9 mouse cellular contexts compared by ENCODE assay signal in the genomic region with DNA sequence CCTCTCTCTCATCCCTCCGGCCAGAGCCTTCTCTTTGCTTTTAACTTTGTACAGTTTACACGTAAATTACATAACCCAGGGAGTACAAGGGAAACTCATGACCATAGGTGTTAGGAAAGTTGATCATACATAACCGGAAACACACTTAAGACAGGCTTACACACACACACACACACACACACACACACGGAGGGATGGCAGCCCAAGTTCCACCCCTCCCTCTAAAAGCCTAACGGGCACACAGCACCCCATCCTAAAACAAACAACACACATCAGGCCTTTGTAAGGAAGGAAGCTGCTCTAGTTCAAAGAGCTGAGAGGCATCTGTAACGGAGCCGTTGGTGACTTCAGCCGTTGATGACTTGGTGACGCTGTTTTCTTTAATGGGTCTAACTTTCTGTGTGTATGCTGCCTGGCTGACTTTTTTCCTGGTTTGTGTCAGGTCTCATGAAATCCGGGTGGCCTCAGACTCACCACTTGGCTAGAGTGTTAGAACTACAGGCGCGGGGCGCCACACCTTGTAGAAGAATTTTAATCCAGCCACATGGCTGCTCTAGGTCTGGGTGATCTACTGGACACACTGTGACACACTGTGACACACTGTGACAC. TPM values are rescaled to one million over a fixed set of nuclear protein-coding genes. Genes with fewer than 3 reads are reported as not detected.
DNase-seq lines count a peak whose midpoint lies in the region; ATAC-seq and TF ChIP-seq lines count a peak whose summit lies in the region.
"Had no signal": no experiment of that assay in that cellular context is flagged by ENCODE, and none has a peak within 500 bp of the region (broad histone marks: within the 10 kb centered on the region; RNA-seq: fewer than 3 reads in every experiment).

No protein-coding gene starts in this region.

- no peaks in the 10 kb centered on the region for H3K27me3 ChIP-seq in heart, embryonic 12.5 days (replicated peaks)
- H3K27me3 ChIP-seq in liver, embryonic 14.5 days (ENCODE audit: control insufficient read depth, insufficient read depth, low read length): no peaks in the 10 kb centered on the region
- H3K27me3 ChIP-seq in small intestine, adult 2 months (ENCODE audit: control insufficient read depth, insufficient read depth, low read length): no peaks in the 10 kb centered on the region

- no peak for TF ChIP-seq EP300 in liver, embryonic 14.5 days (IDR thresholded peaks at IDR 0.05; ENCODE audit: low read depth)

- DNase-seq in heart, postnatal 25 days (ENCODE audit: low spot score): no peak
- no peak for DNase-seq in liver, embryonic 14.5 days (ENCODE audit: low read depth in 3 of 3, low spot score in 3 of 3)
- DNase-seq in cerebellum, postnatal 25 days: no peak
- no peak for DNase-seq in kidney, postnatal 36 days

- H3K9ac ChIP-seq in heart, embryonic 12.5 days: 0 out of 2 replicates have a peak overlapping the region, but pooled peaks have one; percentile 31
- H3K9ac ChIP-seq in liver, embryonic 14.5 days (replicated peaks): no peak overlapping the region

- no peaks in the 10 kb centered on the region for H3K36me3 ChIP-seq in heart, embryonic 12.5 days
- H3K36me3 ChIP-seq in liver, embryonic 14.5 days (replicated peaks; ENCODE audit: control insufficient read depth, insufficient read depth, low read depth): no peaks in the 10 kb centered on the region
- no peaks in the 10 kb centered on the region for H3K36me3 ChIP-seq in small intestine, adult 2 months (ENCODE audit: control insufficient read depth, insufficient read depth, low read length)

- TF ChIP-seq CTCF in bone marrow, adult 2 months (IDR thresholded peaks at IDR 0.05; ENCODE audit: control insufficient read depth, insufficient read depth, low read length): no peak
- no peak for TF ChIP-seq CTCF in liver, embryonic 14.5 days (IDR thresholded peaks at IDR 0.05; ENCODE audit: low read depth)
- TF ChIP-seq CTCF in small intestine, adult 2 months (IDR thresholded peaks at IDR 0.05; ENCODE audit: extremely low read depth, insufficient read length, insufficient replicate concordance, low read depth, low read length): no peak

- no peak overlapping the region for H3K4me3 ChIP-seq in heart, embryonic 12.5 days
- H3K4me3 ChIP-seq in bone marrow, adult 2 months (replicated peaks; ENCODE audit: control insufficient read depth, low read depth, low read length): no peak overlapping the region
- no peak overlapping the region for H3K4me3 ChIP-seq in liver, embryonic 14.5 days (ENCODE audit: insufficient read depth in 1 of 2, low read depth in 2 of 2, low read length in 2 of 2)
- no peak overlapping the region for H3K4me3 ChIP-seq in small intestine, adult 2 months (ENCODE audit: low read depth, low read length)

- ATAC-seq in heart, embryonic 12.5 days (ENCODE audit: insufficient number of reproducible peaks, low FRiP score): peak; percentile 15; the same call in 1 of the 2 replicates
- no peak for ATAC-seq in liver, embryonic 14.5 days (ENCODE audit: insufficient read depth)
- ATAC-seq in erythroblast, adult 5-6 weeks (replicated peaks; ENCODE audit: low FRiP score, poor library complexity, severe bottlenecking): no peak

- 0 out of 2 replicates have a peak overlapping the region, but pooled peaks have one; percentile 18 for H3K4me2 ChIP-seq in heart, embryonic 12.5 days
- no peak overlapping the region for H3K4me2 ChIP-seq in liver, embryonic 14.5 days (ENCODE audit: low read depth)

- WGBS in heart, embryonic 12.5 days: 46% methylated on average over 13 of the region's 13 CpGs
- WGBS in bone marrow, adult 2 months: 26% methylated on average over 13 of the region's 13 CpGs
- 63% methylated on average over 13 of the region's 13 CpGs for WGBS in liver, embryonic 14.5 days (ENCODE audit: insufficient replicate concordance)
- WGBS in small intestine, adult 2 months: 30% methylated on average over 13 of the region's 13 CpGs

- no peaks in the 10 kb centered on the region for H3K9me3 ChIP-seq in heart, embryonic 12.5 days (replicated peaks)
- H3K9me3 ChIP-seq in liver, embryonic 14.5 days (ENCODE audit: control insufficient read depth, low read length): no peaks in the 10 kb centered on the region

- peak overlapping the region; percentile 75 for H3K27ac ChIP-seq in heart, embryonic 12.5 days (ENCODE audit: poor library complexity, severe bottlenecking)
- peak overlapping the region; percentile 45 for H3K27ac ChIP-seq in bone marrow, adult 2 months (ENCODE audit: control insufficient read depth, insufficient read depth, low read depth, low read length, poor library complexity)
- H3K27ac ChIP-seq in liver, embryonic 14.5 days: peak overlapping the region; percentile 6
- H3K27ac ChIP-seq in small intestine, adult 2 months (ENCODE audit: insufficient read depth, low read depth, low read length): 0 out of 2 replicates have a peak overlapping the region, but pooled peaks have one; percentile 13

- peaks cover 47% of the 10 kb centered on the region for H3K4me1 ChIP-seq in heart, embryonic 12.5 days (replicated peaks)
- H3K4me1 ChIP-seq in bone marrow, adult 2 months (ENCODE audit: control insufficient read depth, insufficient read depth, low read length): peaks cover 4% of the 10 kb centered on the region; the same call in 1 of the 2 replicates
- H3K4me1 ChIP-seq in liver, embryonic 14.5 days (replicated peaks; ENCODE audit: control insufficient read depth in 2 of 2, insufficient read depth in 2 of 2, low read length in 1 of 2): peaks cover 0 to 28% of the 10 kb centered on the region in 2 experiments
- H3K4me1 ChIP-seq in small intestine, adult 2 months (ENCODE audit: control insufficient read depth, insufficient read depth, insufficient read length, low read length): no peaks in the 10 kb centered on the region; the same call in 1 of the 2 replicates

- TF ChIP-seq POLR2A in bone marrow, adult 2 months (IDR thresholded peaks at IDR 0.05; ENCODE audit: borderline replicate concordance, control insufficient read depth, low read depth, low read length): no peak
- no peak for TF ChIP-seq POLR2A in small intestine, adult 2 months (IDR thresholded peaks at IDR 0.05; ENCODE audit: low read depth, low read length)

- intact Hi-C loops in heart, postnatal 25 days (cut with DNase I): no loop called here

RNA-seq across cellular contexts. Expression of a gene that starts 44.3 kb away (rescaled TPM):
- polyA plus RNA-seq in heart, embryonic 12.5 days (2016; fragmentation: Nextera tagmentation; extraction: Ambion mirVana): 0.24 and 0.86 TPM in 2 replicates
- total RNA-seq in heart, postnatal 25 days (2021): not detected
- polyA plus RNA-seq in bone marrow, adult 2 months (2011; ENCODE audit: insufficient read depth, insufficient read length, low replicate concordance, missing spikeins): not detected in 2 replicates
- 0.02 and 0.36 TPM in 2 replicates for polyA plus RNA-seq in liver, embryonic 14.5 days (2012; rRNA removed)
- polyA plus RNA-seq in liver, embryonic 14.5 days (2014; fragmentation: Nextera tagmentation; extraction: Ambion mirVana): 0.09 TPM in 1 of 2 replicates, not detected in the other
- 0.39 and 0.53 TPM in 2 replicates for polyA plus RNA-seq in small intestine, adult 2 months (2012; rRNA removed)
- not detected in 2 replicates for total RNA-seq in erythroblast, adult 5-6 weeks (2015; ENCODE audit: low replicate concordance)
- total RNA-seq in erythroblast, adult 5-6 weeks (2017; ENCODE audit: low replicate concordance): not detected in 2 replicates
- total RNA-seq: MEL had no signal

RNA-seq across cellular contexts. Expression of a gene that starts 44.7 kb away (rescaled TPM):
- polyA plus RNA-seq in heart, embryonic 12.5 days (2016; fragmentation: Nextera tagmentation; extraction: Ambion mirVana): 108 and 111 TPM in 2 replicates
- 10 to 100 TPM; 65.0 to 71.7 TPM for total RNA-seq in heart, postnatal 25 days (2021)
- 21.9 and 39.2 TPM in 2 replicates for polyA plus RNA-seq in bone marrow, adult 2 months (2011; ENCODE audit: insufficient read depth, insufficient read length, low replicate concordance, missing spikeins)
- 10.7 and 14.9 TPM in 2 replicates for polyA plus RNA-seq in liver, embryonic 14.5 days (2012; rRNA removed)
- polyA plus RNA-seq in liver, embryonic 14.5 days (2014; fragmentation: Nextera tagmentation; extraction: Ambion mirVana): 45.0 and 52.3 TPM in 2 replicates
- 4.4 and 6.1 TPM in 2 replicates for polyA plus RNA-seq in small intestine, adult 2 months (2012; rRNA removed)
- 20.2 and 22.4 TPM in 2 replicates for total RNA-seq in erythroblast, adult 5-6 weeks (2015; ENCODE audit: low replicate concordance)
- 20.9 and 22.4 TPM in 2 replicates for total RNA-seq in erythroblast, adult 5-6 weeks (2017; ENCODE audit: low replicate concordance)

Comparison
In these comparisons a context has a peak if more than half of its experiments do, and no peak if none do; other contexts are left out.
1. H3K27ac ChIP-seq: peak in every context shown above with its lines; median percentile 75 in heart, embryonic 12.5 days; 45 in bone marrow, adult 2 months; 13 in small intestine, adult 2 months; 6 in liver, embryonic 14.5 days.